Mouse (Mus musculus): ENCODE data around the gene Qdpr. TPM values are rescaled to one million over a fixed set of nuclear protein-coding genes. Genes with fewer than 3 reads are reported as not detected.

The Qdpr gene
- polyA plus RNA-seq, 1 experiment from 2014 or later = 103 TPM

DNA sequence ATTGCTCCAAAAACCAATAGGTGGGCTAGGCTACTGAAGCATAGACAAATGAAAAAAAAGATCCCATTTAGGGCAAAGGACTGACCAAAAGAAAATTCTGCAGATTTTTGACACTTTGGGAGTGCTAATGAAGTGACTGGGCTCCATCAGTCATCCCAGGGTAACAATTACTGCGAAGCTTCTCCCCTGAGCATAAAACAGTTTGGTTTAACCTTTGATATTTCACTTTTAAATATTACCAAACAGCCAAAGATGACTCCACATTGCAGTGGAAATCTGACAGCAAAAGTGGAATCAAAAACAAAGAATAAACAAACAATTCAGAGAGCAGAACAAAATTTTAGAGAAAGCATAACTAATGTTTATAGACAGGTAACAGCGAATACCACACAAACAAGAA, 31.1 kb upstream of the Qdpr start:
- peaks cover 4% of the 10 kb centered on the region; the same call in 1 of the 2 replicates for H3K4me1 ChIP-seq
- H3K27ac ChIP-seq = no peak overlapping the region
- no peaks in the 10 kb centered on the region for H3K36me3 ChIP-seq
- WGBS = 94% methylated on average over 2 of the region's 2 CpGs
- no peak overlapping the region for H3K4me3 ChIP-seq
- no peaks in the 10 kb centered on the region for H3K27me3 ChIP-seq
- ATAC-seq (ENCODE audit: insufficient number of reproducible peaks, low FRiP score, low TSS enrichment, low read depth) = no peak
- H3K4me2 ChIP-seq = no peak overlapping the region
- no peaks in the 10 kb centered on the region for H3K9me3 ChIP-seq
- H3K9ac ChIP-seq = no peak overlapping the region

DNA sequence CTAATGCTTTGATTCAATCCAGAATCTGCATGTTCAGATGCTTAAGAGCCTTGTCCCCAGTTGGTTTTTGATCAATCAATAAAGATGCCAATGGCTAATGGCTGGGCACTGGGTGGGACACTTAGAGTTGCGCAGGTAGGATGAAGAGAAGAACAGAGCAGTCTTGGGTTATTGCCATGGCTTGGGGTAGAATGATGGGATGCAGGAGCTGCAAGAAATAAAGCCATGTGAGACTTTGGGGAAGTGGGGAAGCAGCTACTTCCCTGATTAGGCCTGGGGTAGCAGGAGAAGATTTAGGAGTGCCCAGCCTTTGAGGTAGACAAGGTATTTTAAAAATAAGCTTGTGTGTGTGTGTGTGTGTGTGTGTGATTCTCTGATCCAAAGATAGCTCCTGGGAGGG, 30.0 kb upstream of the Qdpr start:
- 92% methylated on average over 1 of the region's 1 CpGs for WGBS
- Histone ChIP-seq H3K27ac (no peak overlapping the region), H3K27me3 (no peaks in the 10 kb centered on the region), H3K9me3 (no peaks in the 10 kb centered on the region), H3K4me1 (peaks cover 8% of the 10 kb centered on the region; the same call in 1 of the 2 replicates), H3K9ac (no peak overlapping the region), H3K36me3 (no peaks in the 10 kb centered on the region), H3K4me3 (no peak overlapping the region), H3K4me2 (no peak overlapping the region)
- no peak for ATAC-seq (ENCODE audit: insufficient number of reproducible peaks, low FRiP score, low TSS enrichment, low read depth)

DNA sequence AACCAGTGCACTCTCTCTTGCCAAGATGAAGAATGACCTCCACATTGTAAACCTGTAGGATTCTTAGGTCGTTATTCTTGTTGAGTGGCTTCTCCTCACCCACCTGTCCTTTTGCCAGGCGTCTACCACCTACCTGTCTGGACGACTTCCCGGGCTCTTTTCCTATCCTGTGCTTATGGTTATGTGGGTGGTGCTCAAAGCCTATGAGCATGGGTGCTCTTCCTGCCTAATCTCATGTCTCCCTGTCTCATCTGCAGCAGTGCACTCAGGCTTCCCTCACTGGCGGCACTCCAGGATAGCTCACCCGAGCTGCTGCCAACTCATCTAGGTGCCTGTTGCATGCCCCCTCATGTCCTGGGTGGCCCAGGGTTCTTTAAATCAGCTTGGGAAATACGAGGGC, 27.6 kb upstream of the Qdpr start:
- Histone ChIP-seq H3K4me1 (peaks cover 12% of the 10 kb centered on the region; the same call in 1 of the 2 replicates), H3K4me2 (no peak overlapping the region), H3K27ac (no peak overlapping the region), H3K27me3 (no peaks in the 10 kb centered on the region), H3K9me3 (no peaks in the 10 kb centered on the region), H3K4me3 (no peak overlapping the region), H3K36me3 (no peaks in the 10 kb centered on the region), H3K9ac (no peak overlapping the region)
- ATAC-seq (ENCODE audit: insufficient number of reproducible peaks, low FRiP score, low TSS enrichment, low read depth) = no peak
- WGBS = 75% methylated on average over 7 of the region's 7 CpGs

DNA sequence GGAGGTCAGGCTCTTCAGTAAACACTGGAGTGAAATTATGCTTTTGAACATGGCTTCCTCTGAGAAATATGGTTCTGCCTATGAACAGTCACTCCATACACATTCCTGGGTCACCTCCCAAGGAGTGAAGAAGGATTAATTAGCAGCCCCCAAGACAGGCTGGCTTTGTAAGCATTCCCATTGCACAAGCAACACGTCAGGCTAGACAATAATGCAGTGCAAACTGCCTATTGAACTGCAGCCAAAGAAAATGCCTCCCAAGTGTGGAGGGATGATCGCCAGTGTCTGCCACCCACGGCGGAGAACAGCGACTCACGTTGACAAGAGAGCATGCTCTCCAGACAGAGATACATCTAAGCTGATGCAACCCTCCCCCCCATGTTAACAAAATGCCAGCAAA, 26.3 kb upstream of the Qdpr start:
- ATAC-seq (ENCODE audit: insufficient number of reproducible peaks, low FRiP score, low TSS enrichment, low read depth) = no peak
- Histone ChIP-seq H3K27me3 (no peaks in the 10 kb centered on the region), H3K4me2 (no peak overlapping the region), H3K9ac (no peak overlapping the region), H3K4me3 (no peak overlapping the region), H3K36me3 (no peaks in the 10 kb centered on the region), H3K9me3 (no peaks in the 10 kb centered on the region), H3K4me1 (peaks cover 12% of the 10 kb centered on the region; the same call in 1 of the 2 replicates), H3K27ac (no peak overlapping the region)
- WGBS = 48% methylated on average over 6 of the region's 6 CpGs

DNA sequence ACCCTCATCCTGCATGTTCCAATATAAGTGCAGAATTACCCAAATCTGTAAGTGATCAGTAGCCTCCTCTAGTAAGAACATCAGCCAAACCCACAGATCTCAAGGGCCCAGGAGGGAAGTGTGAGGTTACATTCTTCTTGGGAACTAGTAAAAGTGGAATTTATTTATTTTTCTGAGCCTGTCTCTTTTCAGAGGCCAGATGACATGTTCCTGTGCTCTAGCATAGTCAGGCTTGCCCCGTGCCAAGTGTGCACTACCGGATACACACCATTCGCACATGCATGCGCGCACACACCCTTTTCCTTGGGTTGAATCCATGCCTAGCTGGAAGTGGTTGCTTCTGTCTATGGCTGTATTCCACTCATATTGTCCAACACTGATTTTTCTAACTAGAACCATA, 25.7 kb upstream of the Qdpr start:
- Histone ChIP-seq H3K36me3 (no peaks in the 10 kb centered on the region), H3K27ac (no peak overlapping the region), H3K9me3 (no peaks in the 10 kb centered on the region), H3K27me3 (no peaks in the 10 kb centered on the region), H3K4me1 (peaks cover 12% of the 10 kb centered on the region; the same call in 1 of the 2 replicates), H3K9ac (no peak overlapping the region), H3K4me2 (no peak overlapping the region), H3K4me3 (no peak overlapping the region)
- ATAC-seq (ENCODE audit: insufficient number of reproducible peaks, low FRiP score, low TSS enrichment, low read depth) = no peak
- 58% methylated on average over 5 of the region's 5 CpGs for WGBS

DNA sequence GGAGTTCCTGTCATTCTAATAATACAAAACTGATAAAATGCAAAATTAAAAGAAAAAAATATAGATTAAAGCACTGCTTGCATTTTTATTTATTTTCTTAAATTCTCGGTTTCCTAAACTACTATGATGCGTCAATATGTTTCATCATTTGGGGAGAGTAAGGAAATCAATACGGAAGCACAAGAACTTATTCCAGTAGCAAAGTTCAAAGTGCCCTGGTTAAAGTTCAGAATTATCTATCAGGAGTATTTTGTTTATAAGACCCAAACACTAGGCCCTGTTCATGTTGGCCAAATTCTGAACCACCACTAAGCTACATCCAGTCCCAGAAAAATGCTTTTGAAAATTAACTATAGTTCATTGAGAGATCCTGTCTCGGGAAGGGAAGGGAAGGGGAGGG, 24.7 kb upstream of the Qdpr start:
- H3K9me3 ChIP-seq = no peaks in the 10 kb centered on the region
- no peak for ATAC-seq (ENCODE audit: insufficient number of reproducible peaks, low FRiP score, low TSS enrichment, low read depth)
- WGBS = 77% methylated on average over 3 of the region's 4 CpGs
- no peak overlapping the region for H3K9ac ChIP-seq
- no peak overlapping the region for H3K4me2 ChIP-seq
- no peak overlapping the region for H3K4me3 ChIP-seq
- no peaks in the 10 kb centered on the region for H3K36me3 ChIP-seq
- no peak overlapping the region for H3K27ac ChIP-seq
- H3K27me3 ChIP-seq = no peaks in the 10 kb centered on the region
- peaks cover 12% of the 10 kb centered on the region; the same call in 1 of the 2 replicates for H3K4me1 ChIP-seq

DNA sequence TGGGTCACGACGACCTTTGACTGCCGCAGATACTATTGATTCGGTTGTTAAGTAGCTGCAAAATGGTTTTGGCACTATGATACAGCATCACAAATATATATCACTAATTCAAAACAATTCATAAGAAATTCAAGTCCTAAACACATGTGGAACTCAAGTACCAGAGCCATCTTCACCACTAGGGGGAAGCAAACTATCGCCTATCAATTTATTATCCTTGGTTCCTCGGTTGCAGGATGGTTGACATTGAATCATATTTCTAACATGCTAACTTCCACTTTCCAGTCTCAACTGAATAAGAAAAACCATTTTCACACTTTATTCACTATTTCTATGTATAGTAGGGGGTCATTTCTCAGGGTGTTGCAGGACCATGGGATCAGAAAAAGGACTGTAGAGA, 24.2 kb upstream of the Qdpr start:
- Histone ChIP-seq H3K9me3 (no peaks in the 10 kb centered on the region), H3K4me2 (no peak overlapping the region), H3K36me3 (no peaks in the 10 kb centered on the region), H3K27me3 (no peaks in the 10 kb centered on the region), H3K27ac (no peak overlapping the region), H3K4me1 (peaks cover 12% of the 10 kb centered on the region; the same call in 1 of the 2 replicates), H3K9ac (no peak overlapping the region), H3K4me3 (no peak overlapping the region)
- 31% methylated on average over 6 of the region's 6 CpGs for WGBS
- ATAC-seq (ENCODE audit: insufficient number of reproducible peaks, low FRiP score, low TSS enrichment, low read depth) = no peak

DNA sequence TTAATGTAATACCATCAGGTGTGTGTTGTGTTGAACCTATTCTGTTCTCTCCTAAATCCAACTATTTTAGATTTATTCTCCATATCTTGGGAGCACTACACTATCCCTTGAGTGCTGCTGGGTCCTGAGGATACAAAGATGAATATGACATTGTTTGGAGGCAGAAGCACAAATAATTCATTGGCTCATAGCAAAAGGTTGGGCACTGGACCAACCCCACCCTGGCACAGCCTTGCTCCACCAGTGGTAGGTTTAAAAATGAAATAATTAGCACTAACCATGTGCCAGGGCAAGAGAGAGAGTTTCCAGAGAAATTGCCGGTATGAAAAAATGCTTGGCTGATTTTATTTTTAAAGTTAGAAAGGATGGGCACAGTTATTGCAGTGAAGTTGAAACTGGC, 23.5 kb upstream of the Qdpr start:
- no peak overlapping the region for H3K9ac ChIP-seq

DNA sequence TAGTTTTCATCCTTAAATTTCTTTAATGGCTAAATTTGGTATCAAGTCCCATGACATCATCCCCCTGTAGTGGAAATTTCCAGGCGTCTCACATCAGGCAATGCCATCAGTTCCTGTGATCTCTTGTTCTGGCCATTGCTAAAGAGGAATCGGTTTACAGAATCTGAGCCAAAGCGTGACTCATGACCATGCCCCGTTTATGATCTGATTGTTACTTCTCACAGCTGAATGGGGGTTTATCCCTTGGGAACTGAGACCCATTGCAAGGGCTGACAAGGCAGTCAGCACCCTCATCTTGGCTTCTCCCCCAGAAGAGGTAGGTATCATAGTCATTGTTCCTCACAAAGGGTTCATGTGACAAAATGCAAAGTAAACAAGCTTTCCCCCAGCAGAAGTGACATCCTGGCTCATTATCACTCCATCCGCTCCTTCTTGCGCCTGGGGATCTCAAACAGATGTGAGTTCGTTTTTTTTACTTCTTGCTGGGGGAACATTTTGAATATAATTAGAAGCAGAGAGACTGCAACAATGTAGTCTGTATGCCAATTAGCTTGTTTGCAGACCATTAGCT, 22.9 kb upstream of the Qdpr start:
- WGBS = 24% methylated on average over 7 of the region's 7 CpGs
- no peaks in the 10 kb centered on the region for H3K9me3 ChIP-seq
- H3K4me1 ChIP-seq = peaks cover 12% of the 10 kb centered on the region; the same call in 1 of the 2 replicates
- no peaks in the 10 kb centered on the region for H3K27me3 ChIP-seq
- no peak for ATAC-seq (ENCODE audit: insufficient number of reproducible peaks, low FRiP score, low TSS enrichment, low read depth)
- no peak overlapping the region for H3K27ac ChIP-seq
- no peak overlapping the region for H3K4me3 ChIP-seq
- no peak overlapping the region for H3K9ac ChIP-seq
- no peak overlapping the region for H3K4me2 ChIP-seq
- H3K36me3 ChIP-seq = no peaks in the 10 kb centered on the region

More for the DNA sequence above, 23.5 kb upstream of the Qdpr start:
- no peaks in the 10 kb centered on the region for H3K27me3 ChIP-seq
- no peak for ATAC-seq (ENCODE audit: insufficient number of reproducible peaks, low FRiP score, low TSS enrichment, low read depth)
- no peak overlapping the region for H3K4me2 ChIP-seq
- H3K9me3 ChIP-seq = no peaks in the 10 kb centered on the region
- H3K36me3 ChIP-seq = no peaks in the 10 kb centered on the region
- no peak overlapping the region for H3K4me3 ChIP-seq
- H3K4me1 ChIP-seq = peaks cover 12% of the 10 kb centered on the region; the same call in 1 of the 2 replicates
- H3K27ac ChIP-seq = no peak overlapping the region
- WGBS = 64% methylated on average over 1 of the region's 1 CpGs

DNA sequence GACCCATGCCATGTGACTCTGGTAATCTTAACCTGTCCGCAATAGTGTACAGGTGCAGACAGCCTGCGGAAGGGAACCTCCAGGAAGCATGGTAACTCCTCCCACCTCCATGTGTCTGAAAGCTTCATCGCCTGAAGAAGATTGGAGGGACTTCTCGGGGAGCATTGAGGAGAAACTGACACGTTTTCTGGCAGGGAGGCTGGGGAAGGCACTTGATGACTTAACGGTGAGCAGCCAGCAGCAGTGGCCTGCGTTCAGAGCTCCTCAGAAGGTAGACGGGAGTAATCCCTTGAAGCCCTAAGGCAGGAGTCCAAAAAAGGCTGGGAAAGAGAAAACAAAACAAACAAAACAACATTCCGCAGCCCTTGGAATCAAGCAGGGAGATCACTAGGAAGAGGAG, 4.4 kb upstream of the Qdpr start:
- WGBS = 33% methylated on average over 9 of the region's 9 CpGs
- Histone ChIP-seq H3K4me3 (no peak overlapping the region), H3K36me3 (no peaks in the 10 kb centered on the region), H3K4me1 (peaks cover under 1% of the 10 kb centered on the region; the same call in 1 of the 2 replicates), H3K27ac (no peak overlapping the region), H3K27me3 (no peaks in the 10 kb centered on the region), H3K4me2 (no peak overlapping the region), H3K9ac (no peak overlapping the region), H3K9me3 (no peaks in the 10 kb centered on the region)
- ATAC-seq (ENCODE audit: insufficient number of reproducible peaks, low FRiP score, low TSS enrichment, low read depth) = no peak

DNA sequence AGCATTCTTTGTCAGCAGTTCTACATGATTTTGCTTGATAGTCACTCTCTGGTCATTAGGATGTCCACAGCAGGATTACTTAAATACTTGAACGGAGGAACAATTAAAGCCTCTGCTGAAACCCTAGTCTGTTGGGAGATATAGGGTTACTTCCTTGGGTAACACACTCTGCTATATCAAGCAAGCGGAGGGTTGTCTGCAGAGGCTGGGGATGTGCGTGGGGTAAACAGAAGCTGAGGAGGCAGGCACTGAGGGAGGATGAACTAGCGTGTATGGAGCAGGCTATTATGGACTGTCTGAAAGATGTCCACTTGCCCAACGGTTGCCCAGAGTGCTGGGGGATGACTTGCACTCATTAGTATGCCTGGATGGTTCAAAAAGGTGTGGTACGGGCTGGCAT, 3.4 kb upstream of the Qdpr start, which contains the start of gene Clrn2:
Gene Clrn2 (plus strand): TSS at position 301 of the 400 bp plus-strand sequence.
- no peak within 1 kb of the TSS for H3K4me2 ChIP-seq
- WGBS = 60% methylated on average over 6 of the region's 6 CpGs
- no peak for ATAC-seq (ENCODE audit: insufficient number of reproducible peaks, low FRiP score, low TSS enrichment, low read depth)
- peaks cover 11% of the 10 kb centered on the region for H3K4me1 ChIP-seq
- no peaks in the 10 kb centered on the region for H3K27me3 ChIP-seq
- H3K9ac ChIP-seq = no peak within 1 kb of the TSS
- H3K36me3 ChIP-seq = no peaks in the 10 kb centered on the region
- H3K9me3 ChIP-seq = no peaks in the 10 kb centered on the region
- no peak within 1 kb of the TSS for H3K27ac ChIP-seq
- H3K4me3 ChIP-seq = no peak within 1 kb of the TSS

DNA sequence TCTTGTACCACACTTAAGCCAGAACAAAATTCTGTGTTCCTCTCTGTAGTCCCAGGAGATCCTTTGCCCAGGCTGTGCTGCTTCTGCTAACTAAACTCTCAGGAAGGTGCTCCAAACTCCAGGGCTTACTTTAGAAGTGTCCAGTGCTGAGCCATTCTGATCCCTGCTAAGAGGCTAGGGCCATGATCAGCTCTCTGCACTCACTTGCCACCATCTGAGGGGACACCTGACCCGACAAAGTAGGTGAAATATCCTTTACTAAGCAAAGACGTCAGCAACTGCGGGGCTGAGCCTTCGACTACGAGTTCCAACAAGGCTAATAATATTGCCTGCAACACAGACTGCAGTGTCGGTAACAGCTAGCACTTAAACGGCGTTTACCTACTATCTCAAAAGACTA, 830 bp downstream of the Qdpr start:
- peak overlapping the region; percentile 95 for H3K4me2 ChIP-seq
- peak overlapping the region; percentile 61 for H3K9ac ChIP-seq
- WGBS = 2% methylated on average over 8 of the region's 8 CpGs
- H3K27me3 ChIP-seq = no peaks in the 10 kb centered on the region
- H3K4me3 ChIP-seq = peak overlapping the region; percentile 74
- H3K27ac ChIP-seq = no peak overlapping the region
- H3K9me3 ChIP-seq = no peaks in the 10 kb centered on the region
- H3K36me3 ChIP-seq = peaks cover 5% of the 10 kb centered on the region; the same call in 1 of the 2 replicates
- H3K4me1 ChIP-seq = peaks cover 14% of the 10 kb centered on the region
- ATAC-seq (ENCODE audit: insufficient number of reproducible peaks, low FRiP score, low TSS enrichment, low read depth) = no peak

All from limb, embryonic 15.5 days (tissue).